Mouse (Mus musculus): Measurements from ENCODE around the gene Des. TPM values are rescaled to one million over a fixed set of nuclear protein-coding genes. Genes with fewer than 3 reads are reported as not detected.

The Des gene
- total and polyA plus RNA-seq, 3 experiments, result 9.3 to 18.9 (median 11.7) TPM

- no peak for TF ChIP-seq NELFE (IDR thresholded peaks at IDR 0.05; ENCODE audit: low read depth, low read length)
- no peak for TF ChIP-seq E2F4 (IDR thresholded peaks at IDR 0.05; ENCODE audit: insufficient replicate concordance, low read depth, low read length)
- no peak for TF ChIP-seq RCOR1 (conservative IDR thresholded peaks at IDR 0.05; ENCODE audit: low read depth, low read length)
- TF ChIP-seq ZNF384 (IDR thresholded peaks at IDR 0.05; ENCODE audit: low read depth, low read length), result no peak
- no peak for TF ChIP-seq IRF4 (IDR thresholded peaks at IDR 0.05; ENCODE audit: low read depth, low read length)
- TF ChIP-seq MAX (IDR thresholded peaks at IDR 0.05; ENCODE audit: low read length), result no peak
- no peak for TF ChIP-seq TBP (conservative IDR thresholded peaks at IDR 0.05; ENCODE audit: low read depth, low read length)
- TF ChIP-seq CHD1 (IDR thresholded peaks at IDR 0.05; ENCODE audit: low read depth, low read length), result no peak
- no peak for TF ChIP-seq ETS1 (conservative IDR thresholded peaks at IDR 0.05; ENCODE audit: low read depth, low read length)
- TF ChIP-seq MYC (IDR thresholded peaks at IDR 0.05; ENCODE audit: low read depth, low read length), result no peak
- no peak for TF ChIP-seq EP300 (IDR thresholded peaks at IDR 0.05; ENCODE audit: low read length)
- TF ChIP-seq JUN (IDR thresholded peaks at IDR 0.05; ENCODE audit: insufficient read depth, low read depth, low read length), result no peak
- no peak for TF ChIP-seq ZMIZ1 (IDR thresholded peaks at IDR 0.05; ENCODE audit: low read depth, low read length)
- TF ChIP-seq POLR2AphosphoS2 (IDR thresholded peaks at IDR 0.05; ENCODE audit: low read depth, low read length), result no peak
- no peak for TF ChIP-seq USF2 (conservative IDR thresholded peaks at IDR 0.05; ENCODE audit: low read depth, low read length)
- no peak for TF ChIP-seq MAZ (IDR thresholded peaks at IDR 0.05; ENCODE audit: low read depth, low read length)
- H3K4me3 ChIP-seq (replicated peaks in 1 of 3; ENCODE audit: low read depth in 2 of 3, low read length in 2 of 3, poor library complexity in 1 of 3), result no peak overlapping the region
- in situ Hi-C loops (cut with MboI; ENCODE audit: low pct_ligation_motif_present, low pct_unique_long_range_greater_than_20kb, low sequenced_read_pairs), result loop anchor here (25.0 kb wide), 1 partner anchor 224 kb away; no protein-coding TSS in a partner anchor
- H3K36me3 ChIP-seq (replicated peaks in 1 of 2; ENCODE audit: control insufficient read depth in 1 of 2, insufficient read depth in 1 of 2, low read length in 1 of 2), result no peaks in the 10 kb centered on the region
- DNase-seq (ENCODE audit: extremely low read depth), result no peak
- H3K4me1 ChIP-seq (ENCODE audit: control insufficient read depth in 1 of 2, insufficient read depth in 2 of 2), result peaks cover 3 to 5% of the 10 kb centered on the region in 2 experiments; a peak in 3 of 4 replicates
- peaks cover 10% of the 10 kb centered on the region for H3K27me3 ChIP-seq (replicated peaks)
- H3K4me2 ChIP-seq (ENCODE audit: insufficient read depth, low read depth, poor library complexity, severe bottlenecking), result no peak overlapping the region
- H3K79me2 ChIP-seq (replicated peaks; ENCODE audit: control insufficient read depth, extremely low read depth, insufficient read depth, poor library complexity, severe bottlenecking), result no peaks in the 10 kb centered on the region
- H3K27ac ChIP-seq (ENCODE audit: insufficient read depth, low read depth), result no peak overlapping the region
- H3K9me3 ChIP-seq (replicated peaks; ENCODE audit: low read length), result peaks cover 2% of the 10 kb centered on the region
- dilution Hi-C loops (cut with MboI; ENCODE audit: extremely low pct_ligation_motif_present, extremely low pct_unique_long_range_greater_than_20kb, low sequenced_read_pairs), result no loop called here
- H3K9ac ChIP-seq (ENCODE audit: insufficient read depth, low read depth), result no peak overlapping the region
Observed at GRCm38 (mm10) chr1:75338091-75338694, 21.9 kb upstream of the Des start.

- H3K4me2 ChIP-seq (ENCODE audit: insufficient read depth, low read depth, poor library complexity, severe bottlenecking), result no peak overlapping the region
- DNase-seq (ENCODE audit: extremely low read depth), result no peak
- no peak for TF ChIP-seq USF2 (conservative IDR thresholded peaks at IDR 0.05; ENCODE audit: low read depth, low read length)
- no peak for TF ChIP-seq TCF12 (IDR thresholded peaks at IDR 0.05; ENCODE audit: low read depth, low read length)
- no peak for TF ChIP-seq IRF4 (IDR thresholded peaks at IDR 0.05; ENCODE audit: low read depth, low read length)
- no peak for TF ChIP-seq HCFC1 (IDR thresholded peaks at IDR 0.05; ENCODE audit: low read depth, low read length)
- TF ChIP-seq ZNF384 (IDR thresholded peaks at IDR 0.05; ENCODE audit: low read depth, low read length), result no peak
- no peak for TF ChIP-seq MXI1 (IDR thresholded peaks at IDR 0.05; ENCODE audit: low read depth, low read length)
- no peak for TF ChIP-seq KAT2A (IDR thresholded peaks at IDR 0.05; ENCODE audit: insufficient replicate concordance, low read length)
- TF ChIP-seq MEF2A (IDR thresholded peaks at IDR 0.05; ENCODE audit: borderline replicate concordance, low read depth, low read length), result no peak
- TF ChIP-seq ZMIZ1 (IDR thresholded peaks at IDR 0.05; ENCODE audit: low read depth, low read length), result no peak
- TF ChIP-seq MAZ (IDR thresholded peaks at IDR 0.05; ENCODE audit: low read depth, low read length), result no peak
- no peak for TF ChIP-seq NELFE (IDR thresholded peaks at IDR 0.05; ENCODE audit: low read depth, low read length)
- TF ChIP-seq CHD1 (IDR thresholded peaks at IDR 0.05; ENCODE audit: low read depth, low read length), result no peak
- no peak for TF ChIP-seq MYC (IDR thresholded peaks at IDR 0.05; ENCODE audit: low read depth, low read length)
- no peak for TF ChIP-seq JUN (IDR thresholded peaks at IDR 0.05; ENCODE audit: insufficient read depth, low read depth, low read length)
- TF ChIP-seq USF1 (IDR thresholded peaks at IDR 0.05; ENCODE audit: low read depth, low read length), result no peak
- TF ChIP-seq RCOR1 (conservative IDR thresholded peaks at IDR 0.05; ENCODE audit: low read depth, low read length), result no peak
- TF ChIP-seq ZKSCAN1 (IDR thresholded peaks at IDR 0.05; ENCODE audit: borderline replicate concordance, low read depth, low read length), result no peak
- TF ChIP-seq RAD21 (IDR thresholded peaks at IDR 0.05; ENCODE audit: low read depth, low read length), result no peak
- no peak for TF ChIP-seq PAX5 (IDR thresholded peaks at IDR 0.05; ENCODE audit: low read length)
- no peak for TF ChIP-seq SIN3A (IDR thresholded peaks at IDR 0.05; ENCODE audit: low read length)
- H3K4me3 ChIP-seq (replicated peaks in 1 of 3; ENCODE audit: low read depth in 2 of 3, low read length in 2 of 3, poor library complexity in 1 of 3), result no peak overlapping the region
- no peaks in the 10 kb centered on the region for H3K79me2 ChIP-seq (replicated peaks; ENCODE audit: control insufficient read depth, extremely low read depth, insufficient read depth, poor library complexity, severe bottlenecking)
- in situ Hi-C loops (cut with MboI; ENCODE audit: low pct_ligation_motif_present, low pct_unique_long_range_greater_than_20kb, low sequenced_read_pairs), result loop anchor here (25.0 kb wide), 1 partner anchor 223 kb away; no protein-coding TSS in a partner anchor
- H3K27ac ChIP-seq (ENCODE audit: insufficient read depth, low read depth), result no peak overlapping the region
- H3K36me3 ChIP-seq (replicated peaks in 1 of 2; ENCODE audit: control insufficient read depth in 1 of 2, insufficient read depth in 1 of 2, low read length in 1 of 2), result no peaks in the 10 kb centered on the region
- H3K9me3 ChIP-seq (replicated peaks; ENCODE audit: low read length), result peaks cover 2% of the 10 kb centered on the region
- peaks cover 10% of the 10 kb centered on the region for H3K27me3 ChIP-seq (replicated peaks)
- peaks cover 3 to 5% of the 10 kb centered on the region in 2 experiments; a peak in 3 of 4 replicates for H3K4me1 ChIP-seq (ENCODE audit: control insufficient read depth in 1 of 2, insufficient read depth in 2 of 2)
- H3K9ac ChIP-seq (ENCODE audit: insufficient read depth, low read depth), result no peak overlapping the region
- dilution Hi-C loops (cut with MboI; ENCODE audit: extremely low pct_ligation_motif_present, extremely low pct_unique_long_range_greater_than_20kb, low sequenced_read_pairs), result no loop called here
Observed at GRCm38 (mm10) chr1:75339337-75339736, 20.8 kb upstream of the Des start.

Data from CH12.LX (cell line).